Mouse (Mus musculus): ENCODE results near the gene Lilra5. TPM values are rescaled to one million over a fixed set of nuclear protein-coding genes. Genes with fewer than 3 reads are reported as not detected.
"Not testable (repeated sequence)": the region's sequence is repeated elsewhere in the genome, so short reads cannot be mapped to it uniquely, and the experiment has no call there.

Lilra5 gene
- polyA plus RNA-seq, 1 experiment from 2014 or later: not detected

DNA sequence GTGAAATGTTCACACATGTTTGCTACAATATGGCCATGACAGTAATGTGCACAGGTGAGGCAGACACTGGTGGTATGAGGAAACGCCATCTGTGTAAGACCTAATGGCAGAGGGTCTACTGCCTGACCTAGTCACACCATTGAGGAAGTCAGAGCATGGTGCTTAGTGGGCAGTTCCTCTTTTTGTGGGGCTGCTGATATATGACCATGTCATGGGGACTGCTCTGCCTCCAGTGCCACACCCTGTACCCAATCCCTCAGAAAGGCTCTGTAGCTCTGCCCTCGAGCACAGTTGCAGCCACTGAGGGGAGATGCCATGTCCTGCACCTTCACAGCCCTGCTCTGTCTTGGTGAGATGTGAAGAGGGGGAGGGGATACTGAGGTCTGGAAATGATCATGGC, 36.3 kb downstream of the Lilra5 start:
- H3K9ac ChIP-seq; H3K4me3 ChIP-seq; H3K27ac ChIP-seq; H3K4me1 ChIP-seq; H3K9me3 ChIP-seq; ATAC-seq (ENCODE audit: insufficient number of reproducible peaks, insufficient read depth, low FRiP score, low TSS enrichment, low read depth); H3K4me2 ChIP-seq; H3K36me3 ChIP-seq; H3K27me3 ChIP-seq: not testable (repeated sequence)
- WGBS: 78% methylated on average over 2 of the region's 2 CpGs

DNA sequence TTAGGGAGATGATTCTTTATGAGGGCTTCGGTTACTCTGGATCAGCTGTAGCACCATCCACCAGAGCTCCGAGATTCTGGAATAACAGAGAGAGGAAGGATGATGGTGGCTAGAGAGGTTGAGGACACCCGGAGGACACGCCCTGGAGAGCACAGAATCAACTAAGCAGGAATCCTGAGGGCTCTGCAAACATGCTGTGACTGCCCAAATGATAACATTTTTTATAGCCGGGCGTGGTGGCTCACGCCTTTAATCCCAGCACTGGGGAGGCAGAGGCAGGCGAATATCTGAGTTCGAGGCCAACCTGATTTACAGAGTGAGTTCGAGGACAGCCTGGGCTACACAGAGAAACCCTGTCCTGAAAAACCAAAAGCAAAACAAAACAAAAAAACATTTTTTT, 37.9 kb downstream of the Lilra5 start:
- H3K4me2 ChIP-seq; H3K9me3 ChIP-seq; H3K4me1 ChIP-seq; H3K9ac ChIP-seq; H3K4me3 ChIP-seq; H3K36me3 ChIP-seq; H3K27me3 ChIP-seq; H3K27ac ChIP-seq; ATAC-seq (ENCODE audit: insufficient number of reproducible peaks, insufficient read depth, low FRiP score, low TSS enrichment, low read depth): not testable (repeated sequence)
- WGBS: 90% methylated on average over 10 of the region's 10 CpGs

DNA sequence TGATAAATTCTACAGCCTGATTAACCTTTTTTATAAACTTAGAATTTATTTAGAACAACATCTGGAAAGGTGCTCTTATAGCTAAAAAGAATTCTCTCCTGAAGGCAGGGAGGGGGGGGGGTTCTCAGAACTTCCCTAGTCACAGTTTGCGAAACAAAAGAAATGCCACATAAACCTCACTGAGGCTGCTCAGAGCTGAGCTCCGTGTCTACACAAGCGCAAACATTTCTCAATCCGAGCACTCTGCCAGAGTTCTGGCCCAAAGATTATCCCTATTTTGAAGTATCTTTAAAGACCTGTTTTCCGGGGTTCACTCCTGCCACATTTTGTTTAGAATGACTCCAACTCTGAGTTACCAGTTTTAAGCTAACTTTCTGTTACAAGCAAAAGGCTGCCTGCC, 55.1 kb downstream of the Lilra5 start:
- H3K9ac ChIP-seq: no peak overlapping the region
- H3K4me1 ChIP-seq: no peaks in the 10 kb centered on the region
- ATAC-seq (ENCODE audit: insufficient number of reproducible peaks, insufficient read depth, low FRiP score, low TSS enrichment, low read depth): no peak
- H3K4me2 ChIP-seq: no peak overlapping the region
- 73% methylated on average over 5 of the region's 5 CpGs for WGBS
- H3K9me3 ChIP-seq: no peaks in the 10 kb centered on the region
- H3K36me3 ChIP-seq: no peaks in the 10 kb centered on the region
- H3K27me3 ChIP-seq: no peaks in the 10 kb centered on the region
- H3K4me3 ChIP-seq: no peak overlapping the region
- H3K27ac ChIP-seq: no peak overlapping the region

Other genes with a start within 250 kb of the Lilra5 start
- 0.33 and 0.77 TPM in 2 replicates for gene Lair1, start 174.6 kb upstream of the Lilra5 start, polyA plus RNA-seq (2015; fragmentation: Nextera tagmentation; extraction: Ambion mirVana)
- 3.7 and 5.9 TPM in 2 replicates for gene Ttyh1, start 118.3 kb upstream of the Lilra5 start, polyA plus RNA-seq (2015; fragmentation: Nextera tagmentation; extraction: Ambion mirVana)
- 66.7 and 67.8 TPM in 2 replicates for gene Leng8, start 100.7 kb upstream of the Lilra5 start, polyA plus RNA-seq (2015; fragmentation: Nextera tagmentation; extraction: Ambion mirVana)
- 4.6 and 5.4 TPM in 2 replicates for gene Leng9, start 87.4 kb upstream of the Lilra5 start, polyA plus RNA-seq (2015; fragmentation: Nextera tagmentation; extraction: Ambion mirVana)
- gene Cdc42ep5, start 72.9 kb upstream of the Lilra5 start, polyA plus RNA-seq (2015; fragmentation: Nextera tagmentation; extraction: Ambion mirVana): 66.7 and 71.0 TPM in 2 replicates
- gene Ncr1, start 100.0 kb downstream of the Lilra5 start, polyA plus RNA-seq (2015; fragmentation: Nextera tagmentation; extraction: Ambion mirVana): not detected in 2 replicates
- gene Gp6, start 160.0 kb downstream of the Lilra5 start, polyA plus RNA-seq (2015; fragmentation: Nextera tagmentation; extraction: Ambion mirVana): 0.10 and 0.11 TPM in 2 replicates
- gene Rdh13, start 207.9 kb downstream of the Lilra5 start, polyA plus RNA-seq (2015; fragmentation: Nextera tagmentation; extraction: Ambion mirVana): 28.6 and 30.2 TPM in 2 replicates
- 6.6 and 9.4 TPM in 2 replicates for gene Eps8l1, start 222.9 kb downstream of the Lilra5 start, polyA plus RNA-seq (2015; fragmentation: Nextera tagmentation; extraction: Ambion mirVana)